Mouse (Mus musculus) thymus, postnatal 10 days (tissue): ENCODE results near the gene Gsg1l.

Source experiments
- DNase-seq, 2 experiments: peaks; one replicate each; pipeline ENCODE4 v3.0.0; 2021; ENCODE audit warnings: low spot score in 2 of 2

Gene Gsg1l

GRCm38 (mm10) chr7:126082286-126082741 is at the start of gene Gsg1l:
TSS of gene Gsg1l (minus strand) at chr7:126082411.
- DNase-seq: no peak

- no peak for DNase-seq
These were observed 45.5 kb upstream of the Gsg1l start for GRCm38 (mm10) chr7:126127673-126128072.

- DNase-seq: no peak
These were observed 44.3 kb upstream of the Gsg1l start for GRCm38 (mm10) chr7:126126502-126126901.

GRCm38 (mm10) chr7:126121533-126121932 is 39.3 kb upstream of the Gsg1l start:
- DNase-seq: no peak

- no peak for DNase-seq
These were observed 37.6 kb upstream of the Gsg1l start for GRCm38 (mm10) chr7:126119819-126120218.

GRCm38 (mm10) chr7:126113263-126113662 is 31.1 kb upstream of the Gsg1l start:
- no peak for DNase-seq

- DNase-seq: no peak
These were observed 29.0 kb upstream of the Gsg1l start for GRCm38 (mm10) chr7:126111230-126111629.

- no peak for DNase-seq
These were observed 27.7 kb upstream of the Gsg1l start for GRCm38 (mm10) chr7:126109898-126110297.

- no peak for DNase-seq
These were observed 18.2 kb upstream of the Gsg1l start for GRCm38 (mm10) chr7:126100440-126100839.

- DNase-seq: no peak
These were observed 17.6 kb upstream of the Gsg1l start for GRCm38 (mm10) chr7:126099835-126100234.

- no peak for DNase-seq
These were observed 17.1 kb upstream of the Gsg1l start for GRCm38 (mm10) chr7:126099163-126099775.

- DNase-seq: no peak
These were observed 15.2 kb upstream of the Gsg1l start for GRCm38 (mm10) chr7:126097219-126097915.

GRCm38 (mm10) chr7:126096596-126096995 is 14.4 kb upstream of the Gsg1l start:
- no peak for DNase-seq

GRCm38 (mm10) chr7:126094738-126095137 is 12.5 kb upstream of the Gsg1l start:
- DNase-seq: no peak

- DNase-seq: no peak
These were observed 11.0 kb upstream of the Gsg1l start for GRCm38 (mm10) chr7:126093162-126093561.

GRCm38 (mm10) chr7:126089782-126090181 is 7.6 kb upstream of the Gsg1l start:
- DNase-seq: peak; percentile 16 to 64

- peak in 1 of 2 experiments; percentile 28 for DNase-seq
These were observed 5.9 kb upstream of the Gsg1l start for GRCm38 (mm10) chr7:126088155-126088554.

- DNase-seq: peak in 1 of 2 experiments; percentile 4
These were observed 5.4 kb upstream of the Gsg1l start for GRCm38 (mm10) chr7:126087602-126088001.

GRCm38 (mm10) chr7:126086321-126086741 is 4.1 kb upstream of the Gsg1l start:
- no peak for DNase-seq

GRCm38 (mm10) chr7:126085154-126085553 is 2.9 kb upstream of the Gsg1l start:
- no peak for DNase-seq

GRCm38 (mm10) chr7:126083980-126084348 is 1.8 kb upstream of the Gsg1l start:
- DNase-seq: no peak

GRCm38 (mm10) chr7:126083341-126083979 is 1.2 kb upstream of the Gsg1l start:
- no peak for DNase-seq
